Mouse (Mus musculus): Measurements from ENCODE around the gene Vil1.

Vil1 gene

DNA sequence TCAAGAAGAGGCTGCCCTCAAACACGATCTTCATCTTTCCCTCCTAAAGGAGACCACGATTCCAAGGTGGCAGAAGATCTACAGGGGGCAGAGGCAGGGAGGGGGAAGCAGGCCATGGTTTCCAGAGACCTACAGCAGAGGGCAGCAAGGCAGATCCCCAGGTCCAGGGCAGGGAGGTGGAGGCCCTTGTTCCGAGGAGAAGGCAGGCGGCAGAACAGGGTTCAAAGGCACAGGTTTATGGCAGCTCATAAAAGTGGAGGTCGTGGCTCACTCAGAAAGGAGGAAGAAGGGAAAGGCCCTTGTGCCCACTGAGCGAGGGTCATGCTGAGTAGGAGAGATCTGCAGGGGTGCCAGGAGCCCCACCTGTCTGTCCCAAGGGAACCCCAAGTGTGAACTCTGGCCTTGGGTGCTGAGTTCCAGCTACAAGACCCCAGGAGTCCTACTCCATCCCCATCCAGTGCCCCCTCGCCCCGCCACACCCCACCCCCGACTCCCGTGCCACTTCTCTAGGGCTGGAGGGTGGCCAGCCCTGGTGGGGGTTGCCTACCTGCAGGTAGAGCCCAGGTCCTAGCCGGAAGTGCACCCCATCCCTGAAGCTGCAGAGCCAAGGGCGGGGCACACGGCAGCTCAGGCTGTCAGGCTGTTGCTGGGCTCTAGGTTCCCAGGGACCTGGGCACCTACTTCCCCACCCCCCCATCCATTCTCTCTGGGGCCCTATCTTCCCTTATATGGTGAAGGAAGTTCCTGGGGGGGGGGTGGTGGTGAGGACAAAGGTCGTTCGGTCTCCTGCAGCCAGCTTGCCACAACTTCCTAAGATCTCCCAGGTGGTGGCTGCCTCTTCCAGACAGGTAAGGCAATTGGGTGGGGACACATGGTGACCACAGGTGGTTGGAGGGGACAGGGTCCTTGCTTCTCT lies at the start of gene Vil1:
TSS of gene Vil1 (plus strand) at position 788 of the 916 bp plus-strand sequence.
- no peak for DNase-seq (ENCODE audit: low spot score in 2 of 2)

DNA sequence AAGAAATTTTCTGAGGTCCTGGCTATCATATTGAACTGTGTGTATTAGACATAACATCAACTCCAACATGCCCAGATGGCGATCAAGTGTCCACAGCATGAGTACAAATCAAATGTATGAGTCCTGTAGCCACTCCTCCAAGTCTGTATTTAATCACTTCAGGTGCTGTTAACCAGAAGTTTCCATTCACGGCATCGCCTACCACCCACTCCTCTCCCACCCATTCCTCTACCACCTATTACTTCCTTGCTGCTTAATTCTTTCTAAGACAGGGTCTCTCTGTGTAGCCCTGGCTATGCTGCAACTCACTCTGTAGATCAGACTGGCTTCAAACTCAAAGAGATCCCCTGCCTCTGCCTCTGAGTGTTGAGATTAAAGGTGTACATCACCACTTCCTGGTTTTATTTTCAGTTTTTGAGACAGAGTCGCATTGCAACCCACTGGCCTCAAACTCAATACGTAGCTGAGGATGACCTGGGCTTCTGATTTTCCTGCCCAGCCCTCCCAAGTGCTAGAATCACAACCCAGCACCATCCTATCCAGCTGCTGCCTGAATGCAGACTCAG lies 49.1 kb upstream of the Vil1 start:
- DNase-seq (ENCODE audit: low spot score in 2 of 2), result no peak

DNA sequence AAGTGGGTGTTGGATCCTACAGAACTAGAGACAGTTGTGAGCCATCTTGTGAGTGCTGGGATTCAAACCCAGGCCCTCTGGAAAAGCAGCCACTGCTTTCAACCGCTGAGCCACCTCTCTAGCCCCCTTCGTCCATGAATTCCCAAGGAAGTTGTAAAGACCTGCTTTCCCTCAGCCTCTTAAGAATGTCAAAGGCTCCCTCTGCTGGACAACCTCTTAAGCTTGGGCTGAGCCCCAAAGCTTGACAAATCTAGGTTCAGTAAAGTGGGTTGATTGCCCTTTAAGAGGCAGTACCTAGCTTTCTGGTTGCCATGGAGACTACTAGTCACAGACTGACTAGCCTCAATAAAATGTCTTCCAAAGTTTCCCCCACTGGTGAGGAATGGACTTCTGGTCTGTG lies 47.4 kb upstream of the Vil1 start, which contains the start of gene Catip:
TSS of gene Catip (plus strand) at position 297 of the 400 bp plus-strand sequence.
- peak; percentile 81 to 86 for DNase-seq (ENCODE audit: low spot score in 2 of 2)

- no peak for DNase-seq (ENCODE audit: low spot score in 2 of 2)
These were observed 46.6 kb upstream of the Vil1 start for GRCm38 (mm10) chr1:74362325-74363229.

- DNase-seq (ENCODE audit: low spot score in 2 of 2), result no peak
These were observed 45.7 kb upstream of the Vil1 start for GRCm38 (mm10) chr1:74363437-74363836.

- DNase-seq (ENCODE audit: low spot score in 2 of 2), result no peak
These were observed 44.9 kb upstream of the Vil1 start for GRCm38 (mm10) chr1:74364270-74364669.

DNA sequence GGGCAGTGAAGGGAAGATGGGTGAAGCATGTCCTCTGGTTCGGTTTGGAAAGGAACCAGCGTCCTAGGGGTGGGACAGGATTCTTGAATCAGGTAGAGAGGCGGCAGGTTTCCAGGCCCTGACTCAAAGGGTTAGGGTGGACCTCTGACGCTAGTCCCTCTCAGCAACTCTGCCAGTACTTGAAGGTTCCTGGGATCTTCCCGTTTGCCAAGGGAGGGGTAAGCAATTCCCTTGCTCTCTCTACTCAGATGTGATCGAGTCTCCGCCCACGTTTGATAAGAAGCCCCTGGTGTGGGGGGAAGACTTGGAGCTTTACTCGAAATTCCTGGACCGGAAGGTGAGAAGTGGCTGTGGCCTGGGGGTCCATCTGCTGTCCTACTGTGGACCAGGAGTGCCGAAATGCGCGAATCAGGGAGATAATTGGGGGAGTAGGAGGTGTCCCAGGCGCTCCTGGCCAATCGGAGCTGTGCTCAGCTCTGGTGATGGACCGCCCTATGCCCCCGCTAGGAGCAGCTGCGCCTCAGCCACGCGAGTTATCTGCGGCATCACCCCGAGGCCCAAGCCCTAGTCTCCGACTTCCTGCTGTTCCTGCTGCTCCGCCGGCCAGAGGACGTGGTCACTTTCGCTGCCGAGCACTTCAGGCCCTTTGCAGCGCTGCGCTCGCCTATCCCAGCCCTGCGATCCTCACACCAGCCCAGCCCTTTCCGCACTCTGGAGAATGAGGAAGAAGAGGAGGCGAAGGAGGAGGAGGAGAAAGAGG lies 41.1 kb upstream of the Vil1 start:
- DNase-seq (ENCODE audit: low spot score in 2 of 2), result peak; percentile 67 to 72

DNA sequence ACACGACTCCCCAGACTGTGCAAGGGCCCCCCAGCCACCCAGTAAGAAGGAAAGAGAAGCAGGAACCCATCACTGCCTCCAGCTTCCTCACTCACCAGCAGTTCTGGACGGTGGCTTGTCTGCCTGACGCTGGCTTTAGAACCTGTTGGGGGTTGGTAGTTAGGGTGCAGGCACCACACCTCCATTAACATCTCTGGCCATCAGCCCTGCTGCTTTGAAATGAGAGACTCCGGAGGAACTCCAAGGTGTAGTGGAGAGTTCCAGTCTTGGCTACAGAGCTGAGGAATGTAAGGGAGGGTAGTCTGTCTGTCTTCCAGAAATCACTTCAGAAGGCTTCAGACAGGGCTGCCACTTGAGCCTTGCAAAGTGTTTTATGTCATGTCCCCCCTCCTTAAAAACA lies 39.1 kb upstream of the Vil1 start:
- no peak for DNase-seq (ENCODE audit: low spot score in 2 of 2)

GRCm38 (mm10) chr1:74373372-74373771 lies 35.8 kb upstream of the Vil1 start:
- no peak for DNase-seq (ENCODE audit: low spot score in 2 of 2)

- no peak for DNase-seq (ENCODE audit: low spot score in 2 of 2)
These were observed 34.2 kb upstream of the Vil1 start, which contains the start of gene Slc11a1 for GRCm38 (mm10) chr1:74374980-74375379. Gene Slc11a1, plus strand, starts transcription at chr1:74375195.

- no peak for DNase-seq (ENCODE audit: low spot score in 2 of 2)
These were observed 33.6 kb upstream of the Vil1 start for GRCm38 (mm10) chr1:74375561-74375960.

DNA sequence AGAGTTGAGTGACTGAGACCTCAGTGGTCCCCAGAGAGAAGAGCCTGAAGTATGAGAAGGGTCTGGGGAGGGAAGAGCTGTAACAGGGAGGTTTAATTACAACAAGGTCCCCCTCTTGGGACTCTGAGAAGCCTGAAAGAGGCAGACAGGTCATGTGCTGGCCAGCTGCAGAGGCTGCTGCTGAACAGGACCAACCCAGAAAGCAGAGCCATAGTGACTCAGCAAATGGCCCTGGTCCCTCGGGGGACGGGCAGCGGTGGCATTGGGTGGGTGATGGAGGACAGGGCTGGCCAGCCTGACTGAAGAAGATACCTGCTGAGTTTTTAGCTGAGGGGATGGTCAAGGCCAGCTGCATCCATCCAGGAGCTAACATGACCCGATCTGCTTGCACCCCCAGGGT lies 32.8 kb upstream of the Vil1 start:
- no peak for DNase-seq (ENCODE audit: low spot score in 2 of 2)

DNA sequence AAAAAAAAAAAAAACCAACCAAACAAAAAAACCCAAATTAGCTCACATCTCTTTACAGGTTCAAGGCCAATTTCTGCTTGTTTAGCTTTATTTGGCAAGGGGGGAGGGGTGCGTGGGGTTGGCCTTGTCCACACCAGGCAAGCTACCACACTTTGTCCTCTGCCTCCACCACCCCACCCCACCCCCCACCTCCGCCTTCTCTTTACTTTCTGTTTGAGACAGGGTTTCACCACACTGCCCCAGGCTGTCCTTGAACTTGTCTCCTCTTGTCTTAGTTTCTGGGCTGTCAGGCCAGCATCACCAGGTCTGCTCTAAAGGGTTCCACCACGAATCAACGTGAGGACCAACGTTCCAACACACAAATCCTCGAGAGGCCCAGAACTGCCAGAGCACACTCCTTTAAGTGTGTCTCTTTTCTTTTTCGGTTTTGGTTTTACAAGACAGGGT lies 30.1 kb upstream of the Vil1 start:
- no peak for DNase-seq (ENCODE audit: low spot score in 2 of 2)

- no peak for DNase-seq (ENCODE audit: low spot score in 2 of 2)
These were observed 28.7 kb upstream of the Vil1 start for GRCm38 (mm10) chr1:74380484-74380883.

- DNase-seq (ENCODE audit: low spot score in 2 of 2), result no peak
These were observed 27.6 kb upstream of the Vil1 start for GRCm38 (mm10) chr1:74381588-74382021.

DNA sequence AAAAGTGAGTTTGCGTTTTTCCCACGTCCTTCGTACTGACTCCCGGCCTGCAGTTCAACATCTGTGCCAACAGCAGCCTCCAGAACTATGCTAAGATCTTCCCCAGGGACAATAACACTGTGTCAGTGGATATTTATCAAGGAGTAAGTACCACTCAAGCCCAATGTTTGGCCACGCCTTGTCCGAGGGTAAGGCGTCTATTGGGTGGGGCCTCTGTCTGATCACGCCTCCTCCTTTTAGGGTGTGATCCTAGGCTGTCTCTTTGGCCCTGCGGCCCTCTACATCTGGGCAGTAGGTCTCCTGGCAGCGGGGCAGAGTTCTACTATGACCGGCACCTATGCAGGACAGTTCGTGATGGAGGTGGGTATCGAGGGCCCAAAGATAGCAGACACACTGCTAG lies 25.8 kb upstream of the Vil1 start:
- no peak for DNase-seq (ENCODE audit: low spot score in 2 of 2)

DNA sequence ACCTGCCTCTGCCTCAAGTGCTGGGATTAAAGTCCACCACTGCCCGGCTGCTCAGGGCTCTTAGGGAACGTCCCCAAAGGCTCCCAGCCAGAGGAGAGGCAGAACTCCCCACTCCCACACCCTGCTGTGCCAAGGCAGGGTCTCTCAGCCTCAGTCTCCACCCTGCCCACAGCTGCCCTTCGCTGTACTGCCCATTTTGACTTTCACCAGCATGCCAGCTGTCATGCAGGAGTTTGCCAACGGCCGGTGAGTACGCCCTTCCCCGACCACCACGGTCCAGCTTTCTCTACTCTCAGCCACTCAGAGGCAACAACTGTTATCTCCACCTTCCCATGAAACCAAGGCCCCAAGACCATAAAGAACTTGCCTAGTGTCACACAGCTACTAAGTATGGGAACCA lies 24.7 kb upstream of the Vil1 start:
- no peak for DNase-seq (ENCODE audit: low spot score in 2 of 2)

- DNase-seq (ENCODE audit: low spot score in 2 of 2), result no peak
These were observed 24.1 kb upstream of the Vil1 start for GRCm38 (mm10) chr1:74385064-74385463.

GRCm38 (mm10) chr1:74385531-74385930 lies 23.6 kb upstream of the Vil1 start:
- no peak for DNase-seq (ENCODE audit: low spot score in 2 of 2)

- no peak for DNase-seq (ENCODE audit: low spot score in 2 of 2)
These were observed 22.8 kb upstream of the Vil1 start for GRCm38 (mm10) chr1:74386363-74386713.

DNA sequence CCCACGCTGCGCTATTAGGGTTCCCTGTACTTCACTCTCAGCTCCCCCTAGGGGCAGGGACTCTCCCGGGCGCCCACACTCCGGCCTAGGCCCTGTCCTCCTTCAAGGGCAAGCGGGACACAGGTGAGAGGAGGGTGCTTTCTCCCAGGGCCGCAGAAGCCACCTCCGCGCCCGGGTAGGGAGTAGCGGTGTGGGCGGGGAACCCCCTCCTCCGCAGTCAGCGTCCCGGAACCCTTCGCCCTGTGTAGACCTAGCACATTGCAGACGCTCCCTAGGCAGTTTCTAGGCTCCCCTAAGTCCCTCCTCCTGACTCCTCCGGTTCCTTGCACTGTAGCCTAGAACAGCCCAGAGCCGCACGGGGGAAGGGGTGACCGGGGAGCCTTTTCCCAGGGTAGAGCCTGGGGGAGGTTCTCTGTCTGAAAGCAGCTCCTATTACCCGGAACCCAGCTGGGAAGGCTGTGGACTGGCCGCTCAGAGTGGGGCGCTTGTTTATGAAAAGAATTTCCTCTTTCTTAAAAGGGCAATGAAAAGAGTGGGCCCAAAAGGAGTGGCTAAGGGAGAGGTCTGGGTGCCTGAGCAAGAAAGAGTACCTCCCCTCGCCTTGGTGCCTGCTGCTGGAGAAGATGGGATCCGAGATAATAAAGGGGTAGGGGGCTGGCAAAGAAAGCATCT lies 22.3 kb upstream of the Vil1 start:
- peak; percentile 92 for DNase-seq (ENCODE audit: low spot score in 2 of 2)

Measured in right cerebral cortex, postnatal 10 days (tissue).